Mouse (Mus musculus): ENCODE results near the gene Lctl. TPM values are rescaled to one million over a fixed set of nuclear protein-coding genes. Genes with fewer than 3 reads are reported as not detected.
A peak's percentile ranks its signal among the peaks of the same experiment; 100 is the strongest.

The Lctl gene
- polyA plus RNA-seq (2012; ENCODE audit: insufficient read depth, insufficient read length, missing spikeins): 57.9 and 76.0 TPM in 2 replicates

DNA sequence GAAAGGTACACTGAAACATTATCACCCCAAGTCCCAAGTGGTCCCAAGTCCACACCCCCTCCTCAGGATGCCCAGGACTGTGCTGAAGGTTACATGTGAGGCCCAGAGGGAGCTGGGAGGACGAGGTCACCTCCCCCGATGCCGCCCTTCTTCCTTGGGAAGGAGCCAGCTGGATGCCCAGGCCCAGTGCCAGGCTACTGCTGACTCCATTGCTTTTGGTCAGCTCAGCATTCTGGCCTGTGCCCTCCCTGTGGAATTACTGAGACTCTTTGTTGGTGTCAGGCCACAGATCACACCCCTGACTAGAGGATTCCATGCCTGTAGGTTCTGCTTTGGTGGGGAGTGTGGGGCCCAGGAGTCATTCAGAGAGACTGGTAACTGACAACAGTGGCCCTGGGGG lies at the start of gene Lctl:
TSS of gene Lctl (plus strand) at position 272 of the 400 bp plus-strand sequence.
- no peak within 1 kb of the TSS for H3K4me3 ChIP-seq (ENCODE audit: insufficient read depth, low read depth, low read length)
- H3K4me1 ChIP-seq (ENCODE audit: control insufficient read depth, insufficient read depth, insufficient read length, low read length): peaks cover 18% of the 10 kb centered on the region
- H3K27ac ChIP-seq (replicated peaks; ENCODE audit: low read depth, low read length): peak within 1 kb of the TSS; percentile 69

DNA sequence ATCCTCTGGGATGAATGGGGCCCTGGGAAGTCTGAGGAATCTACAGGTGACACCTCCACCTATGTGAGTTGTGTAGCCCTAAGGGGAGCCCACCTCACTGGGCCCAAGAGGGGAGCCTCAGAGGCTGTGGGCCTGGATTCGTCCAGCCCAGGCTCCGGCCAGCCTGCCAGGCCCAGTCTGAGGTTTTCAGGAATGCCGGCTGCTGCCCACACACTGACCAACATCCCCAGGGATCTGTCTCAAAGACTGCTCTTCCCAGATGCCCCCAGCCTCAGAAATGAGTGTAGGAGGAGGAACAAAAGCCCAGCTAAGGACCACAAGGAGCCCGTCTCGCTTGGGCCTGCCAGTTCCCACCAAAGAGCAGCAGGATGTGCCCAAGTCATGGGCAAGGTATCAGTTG lies 49.2 kb upstream of the Lctl start:
- Histone ChIP-seq H3K4me3 (ENCODE audit: insufficient read depth, low read depth, low read length) (no peak overlapping the region), H3K27ac (replicated peaks; ENCODE audit: low read depth, low read length) (no peak overlapping the region)

DNA sequence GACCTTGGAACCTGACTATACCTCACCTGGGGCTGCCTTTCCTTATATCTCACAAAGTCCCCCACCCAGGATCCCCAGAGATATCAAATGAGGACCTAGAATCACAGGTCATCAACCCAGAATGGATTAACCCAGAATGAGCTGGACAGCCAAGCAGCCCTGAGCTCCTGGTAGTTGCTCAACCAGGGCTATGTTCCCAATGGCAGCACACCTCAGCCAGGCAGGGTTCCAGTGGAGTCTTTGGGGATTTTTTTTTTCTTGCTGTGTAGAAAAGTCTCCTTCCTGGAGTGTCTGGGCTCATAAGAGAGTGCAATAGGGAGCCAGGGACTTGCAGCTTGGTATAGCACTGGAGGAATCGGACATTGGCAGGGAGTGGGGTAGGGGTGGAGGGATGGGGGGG lies 48.4 kb upstream of the Lctl start:
- Histone ChIP-seq H3K4me1 (ENCODE audit: control insufficient read depth, insufficient read depth, insufficient read length, low read length) (peaks cover 4% of the 10 kb centered on the region; the same call in 1 of the 2 replicates), H3K27ac (replicated peaks; ENCODE audit: low read depth, low read length) (no peak overlapping the region), H3K4me3 (ENCODE audit: insufficient read depth, low read depth, low read length) (no peak overlapping the region)

More for the DNA sequence above, 49.2 kb upstream of the Lctl start:
- H3K4me1 ChIP-seq (ENCODE audit: control insufficient read depth, insufficient read depth, insufficient read length, low read length): peaks cover 4% of the 10 kb centered on the region; the same call in 1 of the 2 replicates

DNA sequence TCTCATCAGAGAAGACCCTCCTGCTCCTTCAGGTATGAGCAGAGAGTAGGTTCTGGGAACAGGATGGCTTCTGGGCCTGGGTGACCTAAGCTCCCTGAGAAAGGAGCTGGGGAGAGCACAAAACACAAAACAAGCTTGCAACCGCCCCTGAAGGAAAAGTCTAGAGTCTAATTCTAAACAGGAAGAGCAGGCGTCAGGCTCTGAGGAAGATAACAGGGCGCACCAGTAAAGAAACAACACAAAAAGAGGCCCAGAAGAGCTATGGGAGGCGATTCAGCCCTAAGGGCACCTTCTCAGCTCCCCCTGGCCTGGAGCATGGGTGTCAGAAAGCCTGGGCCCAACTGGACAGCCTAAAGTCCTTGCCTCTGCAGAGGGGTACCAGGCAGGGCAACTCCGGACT lies 47.8 kb upstream of the Lctl start:
- H3K4me1 ChIP-seq (ENCODE audit: control insufficient read depth, insufficient read depth, insufficient read length, low read length): peaks cover 4% of the 10 kb centered on the region; the same call in 1 of the 2 replicates
- H3K27ac ChIP-seq (replicated peaks; ENCODE audit: low read depth, low read length): no peak overlapping the region
- H3K4me3 ChIP-seq (ENCODE audit: insufficient read depth, low read depth, low read length): no peak overlapping the region

DNA sequence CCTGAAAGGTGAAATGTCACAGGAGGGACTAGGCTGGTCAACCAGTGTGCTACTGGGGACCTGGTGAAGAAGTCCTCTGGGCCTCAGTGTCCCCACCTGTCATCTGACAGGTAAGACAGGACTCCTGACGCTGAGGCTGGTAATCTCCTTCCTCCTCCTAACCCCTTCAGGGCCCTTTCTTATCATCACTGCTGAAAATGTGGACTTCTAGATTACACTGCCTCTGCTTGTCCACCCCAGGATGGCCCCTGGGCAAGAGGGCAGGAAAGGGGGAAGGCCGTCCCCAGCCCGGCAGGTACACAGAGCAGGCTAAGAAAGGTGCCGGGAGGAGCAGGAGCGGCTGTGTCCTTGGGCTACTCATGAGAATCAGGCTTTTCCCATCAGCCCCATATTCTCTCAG lies 46.3 kb upstream of the Lctl start:
- peaks cover 4% of the 10 kb centered on the region; the same call in 1 of the 2 replicates for H3K4me1 ChIP-seq (ENCODE audit: control insufficient read depth, insufficient read depth, insufficient read length, low read length)
- no peak overlapping the region for H3K4me3 ChIP-seq (ENCODE audit: insufficient read depth, low read depth, low read length)
- no peak overlapping the region for H3K27ac ChIP-seq (replicated peaks; ENCODE audit: low read depth, low read length)

DNA sequence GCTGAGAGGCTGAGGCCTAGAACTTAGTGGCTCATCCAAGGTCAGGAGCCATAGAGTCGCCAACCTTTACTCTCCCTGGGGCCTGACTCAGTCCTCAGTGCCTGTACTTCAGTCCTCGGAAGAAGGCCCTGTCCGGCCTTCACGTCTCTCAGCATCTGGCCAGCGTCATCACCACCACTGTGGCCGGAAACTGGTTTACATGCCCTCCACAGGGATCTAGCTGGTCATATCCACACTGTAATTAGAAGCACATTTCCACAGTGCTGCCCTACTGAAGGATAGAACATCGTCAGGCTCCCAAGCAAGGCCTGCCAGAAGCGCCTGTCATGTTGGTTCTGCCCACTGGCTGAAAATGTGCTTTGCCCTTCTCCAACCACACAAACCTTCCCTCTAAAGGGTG lies 42.1 kb upstream of the Lctl start:
- no peak overlapping the region for H3K27ac ChIP-seq (replicated peaks; ENCODE audit: low read depth, low read length)
- H3K4me1 ChIP-seq (ENCODE audit: control insufficient read depth, insufficient read depth, insufficient read length, low read length): no peaks in the 10 kb centered on the region
- no peak overlapping the region for H3K4me3 ChIP-seq (ENCODE audit: insufficient read depth, low read depth, low read length)

DNA sequence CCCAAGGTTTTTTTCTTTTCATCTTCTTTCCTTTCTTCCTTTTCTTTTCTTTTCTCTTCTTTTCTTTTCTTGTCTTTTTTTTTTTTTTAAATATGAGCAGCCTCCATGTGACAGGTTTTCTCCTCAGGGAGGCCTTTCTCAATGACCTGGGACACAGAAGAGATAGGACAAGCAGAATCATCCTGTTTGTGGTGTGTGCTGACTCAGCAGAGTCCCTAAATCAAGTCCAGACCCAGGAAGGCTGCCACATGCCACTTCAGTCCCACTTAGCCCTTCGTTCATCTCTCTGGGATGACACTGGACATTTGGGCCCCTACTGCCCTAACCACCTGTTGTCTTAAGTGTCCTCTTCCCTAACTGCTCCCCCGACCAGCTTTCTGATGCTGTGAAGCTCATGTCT lies 40.5 kb upstream of the Lctl start:
- Histone ChIP-seq H3K27ac (replicated peaks; ENCODE audit: low read depth, low read length) (no peak overlapping the region), H3K4me1 (ENCODE audit: control insufficient read depth, insufficient read depth, insufficient read length, low read length) (no peaks in the 10 kb centered on the region), H3K4me3 (ENCODE audit: insufficient read depth, low read depth, low read length) (no peak overlapping the region)

DNA sequence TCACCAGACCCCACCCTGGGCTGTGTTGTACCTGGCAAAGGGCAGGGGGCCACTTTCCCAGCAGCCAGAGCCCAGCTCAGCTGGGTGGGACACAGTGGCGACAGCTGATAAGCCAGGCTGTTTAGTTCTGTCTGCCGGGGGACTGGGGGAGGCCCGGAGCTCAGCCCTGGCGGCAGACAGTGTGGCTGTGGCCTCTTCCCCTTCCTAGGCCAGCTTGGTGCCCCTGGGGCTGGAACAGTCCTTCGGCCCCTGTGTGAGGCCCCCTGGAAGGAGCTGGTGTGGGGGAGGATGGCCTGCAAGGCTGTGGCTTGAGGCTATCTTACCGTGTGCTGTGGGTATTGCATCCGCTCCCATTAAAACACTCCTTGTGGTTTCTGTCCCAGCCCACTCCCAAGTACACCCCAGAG lies 38.6 kb upstream of the Lctl start:
- H3K4me3 ChIP-seq (ENCODE audit: insufficient read depth, low read depth, low read length): no peak overlapping the region
- no peak overlapping the region for H3K27ac ChIP-seq (replicated peaks; ENCODE audit: low read depth, low read length)
- H3K4me1 ChIP-seq (ENCODE audit: control insufficient read depth, insufficient read depth, insufficient read length, low read length): no peaks in the 10 kb centered on the region

DNA sequence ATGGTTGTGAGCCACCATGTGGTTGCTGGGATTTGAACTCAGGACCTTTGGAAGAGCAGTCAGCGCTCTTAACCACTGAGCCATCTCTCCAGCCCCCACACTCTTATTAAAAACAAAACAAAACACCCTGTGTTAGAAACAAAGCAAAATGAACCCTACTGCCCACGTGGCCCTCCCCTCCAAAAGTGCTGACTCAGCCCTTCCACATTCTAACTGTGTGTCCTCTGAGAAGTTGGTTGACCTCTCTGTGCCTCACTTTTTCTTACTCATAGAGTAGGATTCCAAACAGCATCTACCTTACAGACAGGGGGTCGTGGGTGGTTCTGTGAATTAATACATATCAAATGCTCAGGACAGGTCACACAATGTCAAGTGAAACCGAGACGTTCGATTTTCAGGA lies 37.0 kb upstream of the Lctl start:
- Histone ChIP-seq H3K4me3 (ENCODE audit: insufficient read depth, low read depth, low read length) (no peak overlapping the region), H3K4me1 (ENCODE audit: control insufficient read depth, insufficient read depth, insufficient read length, low read length) (peaks cover 3% of the 10 kb centered on the region; the same call in 1 of the 2 replicates), H3K27ac (replicated peaks; ENCODE audit: low read depth, low read length) (no peak overlapping the region)

DNA sequence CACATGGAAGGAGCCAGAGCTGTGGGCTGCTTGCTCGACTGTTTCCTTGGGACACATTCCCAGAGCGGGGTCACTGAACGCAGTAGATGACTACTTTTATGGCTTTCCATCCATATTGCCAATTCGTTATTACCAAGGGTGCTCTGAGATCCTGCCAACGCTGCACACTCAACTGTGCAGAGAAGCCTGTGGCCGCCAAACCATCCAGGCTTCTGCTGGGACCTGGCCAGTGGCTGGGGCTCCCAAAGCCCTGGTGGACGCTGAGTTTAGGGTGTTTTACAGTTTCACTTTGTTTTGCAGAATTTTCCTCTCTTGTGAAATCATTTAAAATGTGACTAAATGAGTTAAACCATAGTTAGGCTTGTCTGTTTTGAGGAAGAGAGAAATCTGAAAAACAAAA lies 32.7 kb upstream of the Lctl start:
- peaks cover 5% of the 10 kb centered on the region for H3K4me1 ChIP-seq (ENCODE audit: control insufficient read depth, insufficient read depth, insufficient read length, low read length)
- H3K4me3 ChIP-seq (ENCODE audit: insufficient read depth, low read depth, low read length): peak overlapping the region; percentile 45

DNA sequence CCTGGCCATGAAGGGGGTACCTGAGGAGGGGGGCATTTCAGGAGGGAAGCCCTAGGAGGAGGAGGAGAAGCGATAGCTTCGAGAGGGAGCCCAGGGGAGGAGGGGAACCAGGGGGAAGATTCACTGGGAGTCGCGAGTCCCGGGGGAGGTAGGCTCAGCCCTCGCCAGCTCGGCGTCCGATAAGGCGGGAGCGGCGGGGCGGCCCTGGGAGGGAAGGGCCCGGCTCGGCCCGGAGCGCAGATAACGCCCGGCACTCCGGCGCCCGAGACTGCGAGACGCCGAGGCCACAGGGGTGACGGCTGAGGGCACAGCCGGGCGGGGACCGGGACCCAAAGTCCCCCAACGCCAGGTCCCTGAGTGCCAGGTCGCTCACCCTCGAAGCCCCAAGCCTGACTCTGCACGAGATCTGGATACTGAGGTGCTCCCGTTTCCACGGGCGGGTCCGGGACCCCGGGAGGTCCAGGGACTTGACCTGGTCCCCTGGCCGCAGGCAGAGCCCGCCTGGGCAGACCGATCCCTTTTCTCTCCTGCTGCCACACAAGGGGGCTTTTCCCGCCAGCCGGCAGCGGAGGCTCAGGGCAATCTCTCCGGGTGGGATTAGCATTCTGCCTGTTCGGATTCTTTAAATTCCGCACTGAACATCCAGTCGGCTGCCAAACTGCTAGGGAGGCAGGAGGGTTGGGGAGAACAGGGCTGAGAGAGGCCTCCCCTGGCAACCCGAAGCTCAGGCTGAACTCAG lies 32.1 kb upstream of the Lctl start:
- Histone ChIP-seq H3K27ac (replicated peaks; ENCODE audit: low read depth, low read length) (peak overlapping the region; percentile 20; the same call in 1 of the 2 replicates), H3K4me1 (ENCODE audit: control insufficient read depth, insufficient read depth, insufficient read length, low read length) (peaks cover 5% of the 10 kb centered on the region), H3K4me3 (ENCODE audit: insufficient read depth, low read depth, low read length) (peak overlapping the region; percentile 45)

More for the DNA sequence above, 32.7 kb upstream of the Lctl start:
- no peak overlapping the region for H3K27ac ChIP-seq (replicated peaks; ENCODE audit: low read depth, low read length)

DNA sequence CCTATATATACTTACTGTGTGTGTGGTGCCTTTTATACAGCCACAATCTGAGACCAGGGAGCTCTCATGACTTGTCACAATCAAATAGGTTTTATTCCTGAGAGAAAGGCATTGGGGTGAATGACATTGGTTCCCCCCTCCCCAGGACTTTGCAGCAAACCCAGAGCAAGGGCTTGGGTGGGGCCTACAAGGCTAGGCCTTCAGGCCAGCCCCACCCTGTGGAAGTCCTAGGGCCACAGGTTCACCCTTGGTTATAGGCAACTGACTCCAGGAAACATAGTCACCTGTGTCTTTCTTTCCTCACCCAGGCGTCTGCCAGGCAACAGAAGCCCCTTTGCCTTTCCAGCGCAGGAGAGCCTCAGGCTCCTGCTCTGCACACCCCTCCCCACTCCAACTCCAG lies 31.0 kb upstream of the Lctl start:
- H3K27ac ChIP-seq (replicated peaks; ENCODE audit: low read depth, low read length): no peak overlapping the region
- H3K4me3 ChIP-seq (ENCODE audit: insufficient read depth, low read depth, low read length): no peak overlapping the region
- peaks cover 5% of the 10 kb centered on the region for H3K4me1 ChIP-seq (ENCODE audit: control insufficient read depth, insufficient read depth, insufficient read length, low read length)

DNA sequence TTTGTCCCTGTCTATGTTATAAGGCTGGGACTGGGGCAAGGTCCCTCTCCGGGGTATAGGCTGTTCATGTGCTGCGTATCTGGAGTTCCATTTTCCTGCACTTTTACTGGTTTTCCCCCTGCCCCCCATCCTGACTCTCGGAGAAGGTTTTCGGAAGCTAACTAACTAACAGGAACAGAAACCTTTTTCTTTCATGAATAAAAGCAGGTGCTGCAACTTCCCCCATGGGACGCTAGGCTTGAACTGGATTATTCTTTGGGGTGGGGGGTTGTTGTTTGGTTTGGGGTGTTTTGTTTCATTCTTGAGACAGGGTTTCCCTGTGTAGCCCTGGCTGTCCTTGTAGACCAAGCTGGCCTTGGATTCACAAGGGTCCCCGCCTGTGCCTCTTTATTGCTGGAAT lies 30.4 kb upstream of the Lctl start:
- peaks cover 5% of the 10 kb centered on the region for H3K4me1 ChIP-seq (ENCODE audit: control insufficient read depth, insufficient read depth, insufficient read length, low read length)
- H3K27ac ChIP-seq (replicated peaks; ENCODE audit: low read depth, low read length): no peak overlapping the region

DNA sequence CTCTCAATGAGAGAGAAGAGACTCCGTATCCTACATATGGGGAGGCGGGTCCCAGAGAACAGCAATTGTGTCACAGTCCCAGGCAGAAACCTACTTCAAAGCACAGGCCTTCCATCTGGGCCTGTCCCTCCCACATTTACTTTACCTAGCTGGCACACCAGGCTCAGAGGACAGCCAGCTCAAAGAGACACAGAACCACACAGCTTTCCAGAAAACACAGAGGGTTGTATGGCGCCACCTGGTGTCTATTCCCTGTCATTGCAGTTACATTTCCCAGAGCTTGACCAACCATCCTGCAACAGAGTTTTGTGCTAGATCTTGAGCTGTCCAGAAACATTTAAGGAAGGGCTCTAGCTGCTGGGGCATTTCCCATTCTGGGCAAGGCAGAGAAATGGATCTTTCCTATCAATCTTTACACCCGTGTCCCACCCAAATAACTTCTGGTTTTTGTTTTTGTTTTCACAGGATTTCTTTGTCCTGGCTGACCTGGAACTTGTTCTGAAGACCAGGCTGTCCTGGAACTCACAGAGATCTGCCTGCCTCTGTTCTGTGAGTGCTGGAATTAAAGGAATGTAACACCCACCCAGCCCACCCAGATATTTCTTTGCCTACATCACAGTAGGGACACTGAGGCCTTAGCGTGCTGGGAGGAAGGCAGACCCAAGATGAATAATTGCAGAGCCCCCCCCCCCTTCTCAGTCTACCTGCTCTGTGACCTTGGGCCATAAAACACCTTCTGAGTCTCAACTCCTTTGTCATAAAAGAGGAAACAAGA lies 29.3 kb upstream of the Lctl start:
- Histone ChIP-seq H3K4me1 (ENCODE audit: control insufficient read depth, insufficient read depth, insufficient read length, low read length) (peaks cover 5% of the 10 kb centered on the region), H3K27ac (replicated peaks; ENCODE audit: low read depth, low read length) (no peak overlapping the region), H3K4me3 (ENCODE audit: insufficient read depth, low read depth, low read length) (no peak overlapping the region)

More for the DNA sequence above, 30.4 kb upstream of the Lctl start:
- no peak overlapping the region for H3K4me3 ChIP-seq (ENCODE audit: insufficient read depth, low read depth, low read length)

DNA sequence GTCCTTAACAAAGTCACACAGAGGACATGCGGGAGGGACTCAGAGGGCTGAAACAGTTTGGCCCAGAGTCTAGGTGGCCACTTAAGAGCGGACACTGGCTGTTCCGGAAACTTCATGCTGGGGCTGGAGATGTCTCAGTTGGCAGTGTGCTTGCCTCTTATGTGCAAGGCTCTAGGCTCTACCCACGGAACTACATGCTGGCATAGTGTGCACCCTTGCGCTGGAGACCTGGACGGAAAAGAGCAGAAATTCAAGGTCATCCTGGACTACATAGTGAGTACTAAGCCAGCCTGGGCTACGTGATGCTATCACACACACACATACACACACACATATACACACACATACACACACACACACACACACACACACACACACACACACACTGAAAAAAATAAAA lies 28.6 kb upstream of the Lctl start:
- Histone ChIP-seq H3K4me1 (ENCODE audit: control insufficient read depth, insufficient read depth, insufficient read length, low read length) (peaks cover 5% of the 10 kb centered on the region), H3K4me3 (ENCODE audit: insufficient read depth, low read depth, low read length) (no peak overlapping the region), H3K27ac (replicated peaks; ENCODE audit: low read depth, low read length) (no peak overlapping the region)

Data from brown adipose tissue, adult 24 weeks (tissue).